Mouse (Mus musculus): ENCODE data around the gene Nol9.

- no peak for TF ChIP-seq CTCF (IDR thresholded peaks at IDR 0.05; ENCODE audit: low read depth)
- no peak for TF ChIP-seq EP300 (IDR thresholded peaks at IDR 0.05; ENCODE audit: low read depth)
Observed at GRCm38 (mm10) chr4:151997701-151998100, 41.4 kb upstream of the Nol9 start.

Measured in heart, postnatal 0 days (tissue).